Mouse (Mus musculus) gastrocnemius, postnatal 25 days (tissue): ENCODE data around the gene Adam12. TPM values are rescaled to one million over a fixed set of nuclear protein-coding genes. Genes with fewer than 3 reads are reported as not detected.

Experiments used
- DNase-seq: peaks from one replicate; pipeline ENCODE4 v3.0.0; 2022
- total RNA-seq, 2 experiments: library from RNA; stranded (reverse); gene quantifications; 1 replicate in 1 of 2; 2 replicates in 1 of 2; pipeline ENCODE4 v1.2.3; 2021

Adam12 gene
- total RNA-seq, 2 experiments from 2014 or later: 1.9 to 2.8 TPM

DNA sequence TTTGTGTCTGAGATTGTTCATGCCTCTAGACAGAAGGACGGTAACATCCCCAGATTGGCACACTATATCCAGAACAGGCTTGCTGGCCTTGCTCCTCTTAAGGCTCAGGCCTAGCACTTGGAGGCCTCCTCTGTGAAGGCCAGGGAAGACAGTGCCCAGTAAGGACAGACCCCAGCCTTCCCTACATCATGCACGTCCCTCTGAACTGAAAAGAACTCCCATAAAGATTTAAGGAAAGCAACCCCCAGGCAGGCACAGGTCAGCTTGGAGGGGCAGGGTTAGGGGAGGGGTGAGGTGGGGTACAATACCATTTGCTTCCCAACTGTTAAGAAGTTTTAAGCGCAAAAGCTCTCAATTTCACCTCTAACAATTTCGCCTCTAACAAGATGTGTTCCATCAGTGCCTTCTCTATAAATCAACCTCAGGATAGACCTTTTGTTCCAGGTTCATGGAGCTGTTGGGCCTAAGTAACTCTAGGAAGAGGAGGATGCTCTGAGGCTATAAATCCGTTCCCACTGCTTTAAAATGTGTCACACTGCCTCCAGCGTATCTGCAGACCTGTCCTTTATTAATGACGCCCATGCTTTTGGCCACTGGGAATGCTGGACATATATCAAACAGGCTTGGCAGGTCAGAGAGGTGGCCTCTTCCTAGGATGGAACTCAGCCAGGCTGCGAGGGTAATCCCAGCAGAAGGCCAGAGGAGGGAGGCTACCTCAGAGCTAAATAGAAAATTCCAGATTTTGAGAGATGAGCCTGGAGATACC is 150.5 kb downstream of the Adam12 start:
- no peak for DNase-seq

DNA sequence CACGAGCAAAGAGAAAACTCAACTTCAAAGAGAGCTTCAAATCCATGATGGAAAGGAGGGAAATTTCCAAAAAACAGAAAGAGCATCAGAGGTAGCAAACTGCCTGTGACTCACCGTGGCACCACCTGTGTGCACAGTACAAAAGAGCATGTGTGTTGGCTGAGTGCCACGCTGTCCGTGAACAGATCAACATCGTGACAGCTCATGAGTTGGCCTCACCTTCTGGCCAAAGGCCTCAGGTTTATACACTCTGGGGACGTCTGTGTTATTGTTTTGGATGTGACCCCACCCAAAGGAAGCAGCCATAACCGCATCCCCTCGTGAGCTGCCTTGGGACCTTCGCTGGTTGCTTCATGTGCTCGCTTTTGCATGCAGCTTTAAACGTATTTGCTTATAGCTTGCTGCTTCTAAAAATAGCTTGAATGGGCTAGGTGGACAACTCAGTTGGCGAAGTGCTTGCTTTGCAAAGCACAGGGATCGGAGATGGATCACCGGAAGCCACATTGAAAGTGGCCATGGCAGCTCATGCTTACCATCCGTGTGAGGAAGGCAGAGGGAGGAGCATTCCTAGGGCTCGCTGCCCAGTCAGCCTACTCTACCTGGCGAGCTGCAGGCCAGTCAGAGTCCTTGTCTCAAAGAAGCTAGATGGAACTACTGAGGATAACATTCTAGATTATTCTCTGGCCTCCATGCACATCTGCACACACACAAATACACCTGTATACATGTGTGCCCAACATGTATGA is 151.8 kb downstream of the Adam12 start:
- no peak for DNase-seq

DNA sequence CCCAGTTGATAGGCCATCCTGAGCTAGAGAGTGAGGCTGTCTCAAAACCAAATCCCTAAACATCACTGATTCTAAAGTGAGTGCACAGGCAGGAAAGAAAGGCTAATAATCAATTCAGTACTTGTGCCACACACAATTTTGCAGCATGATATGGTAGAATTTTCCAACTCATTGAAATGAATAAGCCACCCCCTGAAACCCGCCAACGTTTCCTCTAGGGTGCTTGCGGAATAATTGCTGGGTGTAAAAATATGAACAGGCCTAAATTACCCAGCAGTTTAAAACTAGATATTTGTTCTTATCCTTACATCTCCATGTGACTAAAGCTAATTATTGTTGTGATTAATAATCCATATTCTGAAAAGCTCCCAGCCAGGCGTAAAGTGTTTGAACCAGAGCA is 154.3 kb downstream of the Adam12 start:
- no peak for DNase-seq

DNA sequence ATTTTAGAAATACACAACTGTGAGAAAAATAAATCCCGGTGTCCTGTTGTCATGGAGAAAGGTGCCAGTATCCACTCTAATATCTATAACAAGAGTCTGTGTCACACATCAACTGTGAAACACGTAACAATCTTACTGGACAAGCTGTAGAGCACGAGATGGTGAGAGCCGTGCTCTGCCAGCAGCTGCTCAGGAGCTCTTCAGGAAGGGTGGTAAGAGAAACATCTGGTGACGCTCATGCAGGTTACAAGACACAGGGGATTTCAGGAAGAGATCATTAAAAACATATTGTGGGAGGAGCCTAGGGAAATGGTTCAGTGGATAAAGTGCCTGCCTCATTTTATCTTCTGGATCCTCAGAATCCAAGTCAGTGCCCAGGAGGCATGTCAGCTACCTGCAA is 158.9 kb downstream of the Adam12 start:
- DNase-seq: no peak

DNA sequence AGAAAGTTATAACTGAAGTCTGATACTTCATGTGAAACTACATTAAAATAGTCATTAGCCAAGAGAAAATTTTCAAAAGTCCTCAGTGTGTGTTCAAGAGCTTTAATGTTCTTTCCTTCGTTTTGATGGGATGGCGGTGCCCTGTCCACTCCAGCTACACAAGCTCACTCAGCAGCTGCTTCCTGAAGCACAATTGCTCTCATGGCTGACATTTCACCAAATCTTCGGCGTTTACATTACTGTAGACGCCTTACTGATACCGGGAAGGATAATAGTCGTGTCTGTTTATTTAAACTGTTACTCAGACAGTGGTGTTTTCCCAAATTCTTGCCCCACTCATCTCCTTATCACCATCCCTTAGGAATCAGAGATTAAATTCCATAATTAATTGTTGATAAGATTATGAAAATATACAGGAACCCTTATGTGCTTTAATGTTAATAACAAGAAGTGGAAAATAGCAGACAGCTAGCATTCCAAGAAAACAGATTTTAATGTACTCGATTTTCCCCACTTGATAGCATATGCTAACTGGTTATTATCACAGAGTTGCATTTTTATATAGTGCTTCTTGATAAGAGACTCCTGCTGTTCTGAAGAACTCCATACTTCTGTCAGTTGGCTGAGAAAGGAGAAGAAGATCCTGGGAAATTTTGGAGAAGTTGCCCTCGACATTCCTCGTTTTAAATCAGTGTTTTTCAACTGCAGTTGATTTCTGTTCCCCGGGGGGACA is 160.6 kb downstream of the Adam12 start:
- no peak for DNase-seq

DNA sequence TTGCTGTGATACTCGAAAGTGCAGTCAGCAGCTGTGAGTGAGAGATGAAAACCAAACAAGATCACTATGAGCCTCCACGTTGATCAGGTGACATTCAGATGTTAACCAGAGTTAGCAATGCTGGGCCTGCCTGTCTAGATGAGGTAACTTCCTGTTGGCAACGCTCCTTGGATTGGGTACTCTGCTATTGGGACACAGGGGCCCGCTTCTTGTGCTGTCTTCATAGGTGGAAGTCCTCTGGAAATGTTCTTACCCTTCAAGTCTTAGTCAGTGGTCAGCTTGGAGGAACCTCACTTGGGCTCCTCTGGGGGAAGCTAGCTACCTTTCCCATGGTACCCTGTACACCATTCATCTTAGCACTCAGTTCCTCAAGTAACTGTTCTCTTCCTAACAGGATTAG is 169.3 kb downstream of the Adam12 start:
- no peak for DNase-seq

DNA sequence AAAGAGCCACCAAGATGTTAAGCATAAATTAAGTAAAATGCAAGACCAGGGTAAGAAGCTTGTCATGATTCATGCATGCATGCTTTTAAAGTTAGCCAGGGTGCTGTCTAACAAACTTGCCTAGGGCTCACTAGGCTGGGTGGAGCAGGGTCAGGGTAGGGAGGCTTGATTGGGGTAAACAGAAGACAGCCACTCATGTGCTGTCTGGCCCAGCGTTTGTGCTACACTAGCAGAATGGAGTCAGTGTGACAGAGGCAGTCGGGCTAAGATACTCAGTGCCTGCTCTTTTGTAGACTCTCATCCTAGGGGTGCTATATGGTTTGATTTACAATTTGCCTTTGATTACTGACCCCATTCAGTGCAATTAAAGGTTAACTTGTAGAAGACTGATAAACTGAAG is 179.5 kb downstream of the Adam12 start:
- no peak for DNase-seq

DNA sequence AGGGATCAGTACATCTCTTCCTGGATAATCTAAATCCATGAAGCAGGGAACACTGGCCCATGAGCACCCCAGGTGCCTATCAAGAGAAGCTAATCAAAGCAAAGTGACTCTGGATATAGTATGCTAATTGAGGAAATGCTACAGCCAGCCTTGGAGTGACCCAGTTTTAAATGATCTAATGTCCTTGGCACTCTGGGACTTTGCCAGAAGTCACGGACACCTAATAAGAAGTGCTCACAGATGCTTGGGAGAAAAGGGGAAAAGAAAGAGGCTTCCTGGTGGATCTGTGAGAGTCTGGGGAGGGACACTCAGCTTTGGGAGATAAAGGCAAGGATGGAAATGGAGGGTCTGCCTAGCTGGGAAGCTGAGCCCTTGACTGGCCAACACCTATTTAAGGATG is 181.6 kb downstream of the Adam12 start:
- DNase-seq: no peak

DNA sequence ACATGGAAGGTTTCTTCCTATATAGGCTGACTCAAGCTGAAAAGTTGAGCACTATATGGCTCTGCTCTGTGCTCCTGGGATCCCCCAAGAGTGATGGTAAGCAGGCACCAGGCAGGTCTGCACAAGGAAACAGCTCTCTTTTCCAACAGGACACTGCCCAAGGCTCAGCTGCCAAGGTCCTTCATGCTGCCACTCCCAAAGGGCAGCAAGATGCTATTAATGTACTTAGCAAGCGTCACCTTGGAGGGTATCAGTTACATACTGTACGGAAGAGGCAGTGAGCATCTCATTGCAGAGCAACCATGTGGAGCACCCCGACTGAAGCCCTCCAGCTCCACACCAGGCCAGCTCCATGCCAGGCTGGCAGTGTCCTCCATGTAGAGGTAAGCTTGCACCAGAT is 185.6 kb downstream of the Adam12 start:
- no peak for DNase-seq

DNA sequence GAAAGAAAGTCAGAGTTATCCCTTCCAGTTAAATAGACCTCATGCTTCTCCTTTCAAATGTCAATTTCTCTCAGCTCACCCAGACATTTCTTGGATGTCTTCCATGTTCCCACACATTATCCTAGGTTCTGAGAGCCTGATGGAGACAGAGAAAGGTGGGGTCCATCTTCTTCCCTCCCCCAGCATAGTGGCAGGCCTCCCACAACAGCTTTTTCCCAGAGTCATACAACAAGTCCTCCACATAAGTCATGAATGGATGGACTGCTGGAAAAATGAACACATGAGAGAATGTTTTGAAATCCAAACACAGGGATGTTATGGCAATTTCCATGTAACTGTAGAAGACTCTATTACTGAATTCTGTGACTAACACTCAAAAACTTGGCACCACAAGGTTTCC is 188.4 kb downstream of the Adam12 start:
- DNase-seq: no peak

DNA sequence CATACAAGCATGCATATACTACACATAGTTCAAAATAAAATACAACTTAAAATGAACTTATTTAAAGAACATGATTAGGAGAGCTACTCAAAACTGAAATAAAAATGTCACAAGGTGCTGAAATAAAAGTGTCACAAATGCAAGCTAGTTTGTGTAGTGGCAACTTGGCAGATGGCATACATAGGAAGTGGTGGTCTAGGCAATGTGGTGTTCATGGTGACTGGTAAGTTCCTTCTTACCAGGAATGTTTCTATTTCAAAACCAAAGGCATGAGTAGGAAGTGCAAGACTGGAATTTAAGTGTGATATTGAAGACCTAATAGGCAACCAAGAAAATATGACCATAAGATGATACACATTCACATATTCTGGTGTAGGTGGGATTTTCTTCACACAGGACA is 189.3 kb downstream of the Adam12 start:
- no peak for DNase-seq

DNA sequence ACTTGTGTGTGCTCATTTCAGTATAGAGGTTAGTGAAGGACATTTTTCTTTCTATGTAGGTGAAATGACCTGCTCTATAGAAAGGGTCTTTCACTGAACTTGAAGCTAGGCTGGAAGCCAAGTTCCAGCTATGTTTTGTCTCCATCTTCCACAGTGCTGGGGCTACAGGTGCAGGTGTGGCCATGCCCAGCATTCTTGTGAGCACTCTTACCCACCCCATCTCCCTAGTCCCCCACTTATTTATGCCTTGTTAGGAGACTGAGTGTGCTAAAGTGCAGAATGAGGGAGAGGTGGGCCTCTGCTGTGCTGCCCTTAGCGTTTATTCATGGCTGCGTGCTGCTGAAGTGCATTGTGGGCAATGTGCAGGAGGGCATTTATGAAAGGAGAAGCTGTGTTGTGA is 198.0 kb downstream of the Adam12 start:
- DNase-seq: no peak

DNA sequence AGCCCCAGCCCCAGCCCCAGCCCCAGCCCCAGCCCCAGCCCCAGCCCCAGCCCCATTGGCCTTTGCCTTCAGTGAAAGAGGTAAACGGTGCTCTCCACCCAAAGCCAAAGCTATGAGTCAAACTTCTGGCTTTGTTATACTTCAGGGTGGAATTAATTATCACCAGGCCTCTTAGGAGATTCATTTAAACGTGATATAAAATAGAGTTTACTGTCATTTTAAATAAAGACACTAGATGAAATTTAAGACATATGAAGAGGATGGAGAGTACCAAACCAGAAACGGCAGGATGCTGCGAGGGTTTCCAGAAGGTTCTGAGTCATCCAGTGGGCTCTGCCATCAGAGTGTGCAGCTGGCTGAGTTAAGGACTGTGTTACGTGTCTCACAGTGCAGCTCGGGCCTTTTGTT is 199.0 kb downstream of the Adam12 start:
- DNase-seq: no peak

DNA sequence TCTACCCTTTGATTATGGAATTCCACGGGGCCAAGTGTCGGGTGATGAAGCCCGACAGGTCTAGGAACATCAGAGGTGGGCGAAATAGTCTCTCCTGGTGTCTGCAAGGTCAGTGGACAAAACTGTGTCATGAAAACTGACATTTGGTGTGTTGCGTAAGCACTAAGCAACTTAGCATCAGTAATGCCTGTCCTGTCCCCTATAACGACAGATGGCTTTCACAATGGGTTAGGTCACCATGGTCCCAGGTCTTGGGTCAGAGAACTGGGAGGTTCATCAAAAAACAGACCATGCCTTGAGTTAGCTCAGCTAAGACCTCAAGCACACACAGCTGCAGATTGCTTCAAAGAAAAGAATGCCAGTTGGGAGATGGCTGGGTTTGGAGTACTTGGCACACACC is 200.2 kb downstream of the Adam12 start:
- no peak for DNase-seq

DNA sequence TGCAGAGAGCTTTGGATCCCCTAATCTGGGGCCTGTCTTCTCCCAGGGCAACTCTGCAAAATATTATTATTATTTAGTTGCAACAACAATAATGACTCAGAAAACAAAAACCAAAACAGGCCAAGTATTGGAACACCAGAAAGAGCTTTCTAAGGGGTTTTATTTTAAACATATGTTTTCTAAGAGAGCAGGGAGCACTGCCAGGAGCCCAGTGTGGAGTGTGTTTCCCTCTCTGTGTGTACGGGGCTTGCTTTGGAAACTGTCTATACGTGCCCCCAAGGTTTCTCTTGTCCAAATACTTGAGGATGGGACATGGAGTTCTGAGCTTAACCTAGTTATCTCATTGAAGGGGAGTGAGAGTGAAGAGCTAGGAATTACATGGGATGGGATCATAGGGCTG is 200.7 kb downstream of the Adam12 start:
- DNase-seq: no peak

DNA sequence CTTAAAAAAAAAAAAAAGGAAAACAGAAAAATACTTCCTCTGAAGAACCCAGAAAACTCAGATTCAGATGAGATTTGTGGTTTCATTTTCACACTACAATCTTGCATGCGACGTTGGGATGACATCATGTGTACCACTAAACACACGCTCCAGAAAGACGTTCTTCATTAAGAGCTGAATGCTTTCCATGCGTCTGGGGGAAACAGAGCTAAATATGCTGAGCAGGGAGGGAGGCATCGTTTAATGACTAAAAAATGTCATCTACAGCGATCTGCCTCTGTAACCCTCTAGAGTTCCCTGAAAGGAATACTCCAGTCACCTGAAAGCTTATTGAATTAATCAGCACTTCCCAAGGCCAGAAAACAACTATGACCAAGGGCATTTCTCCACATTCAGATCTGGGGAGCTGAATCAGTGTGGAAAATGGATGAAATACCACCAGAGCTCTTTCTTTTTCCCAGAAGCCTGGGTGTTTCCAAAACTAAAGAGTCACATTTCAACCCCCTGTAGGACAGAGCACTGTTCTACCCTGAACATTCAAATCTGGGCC is 203.6 kb downstream of the Adam12 start:
- no peak for DNase-seq

DNA sequence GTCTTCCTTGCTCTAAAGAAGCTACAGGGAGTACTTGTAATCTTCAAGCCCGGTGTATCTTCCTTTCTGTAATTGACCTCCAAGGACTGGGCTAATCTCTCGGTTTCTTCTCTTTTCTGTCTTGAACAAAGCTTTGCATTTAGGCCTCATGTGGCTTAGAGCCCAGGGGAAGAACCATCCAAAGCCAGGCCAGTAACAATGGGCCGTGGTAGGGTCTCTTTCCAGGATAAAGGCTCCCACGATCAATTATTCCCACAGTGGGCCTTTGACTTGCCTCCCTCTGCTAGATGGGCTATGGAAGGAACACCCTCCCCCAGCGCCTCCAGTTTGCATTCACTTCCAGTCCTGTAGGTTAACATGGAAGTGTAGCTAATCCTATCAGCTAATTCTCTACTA is 204.9 kb downstream of the Adam12 start:
- no peak for DNase-seq

DNA sequence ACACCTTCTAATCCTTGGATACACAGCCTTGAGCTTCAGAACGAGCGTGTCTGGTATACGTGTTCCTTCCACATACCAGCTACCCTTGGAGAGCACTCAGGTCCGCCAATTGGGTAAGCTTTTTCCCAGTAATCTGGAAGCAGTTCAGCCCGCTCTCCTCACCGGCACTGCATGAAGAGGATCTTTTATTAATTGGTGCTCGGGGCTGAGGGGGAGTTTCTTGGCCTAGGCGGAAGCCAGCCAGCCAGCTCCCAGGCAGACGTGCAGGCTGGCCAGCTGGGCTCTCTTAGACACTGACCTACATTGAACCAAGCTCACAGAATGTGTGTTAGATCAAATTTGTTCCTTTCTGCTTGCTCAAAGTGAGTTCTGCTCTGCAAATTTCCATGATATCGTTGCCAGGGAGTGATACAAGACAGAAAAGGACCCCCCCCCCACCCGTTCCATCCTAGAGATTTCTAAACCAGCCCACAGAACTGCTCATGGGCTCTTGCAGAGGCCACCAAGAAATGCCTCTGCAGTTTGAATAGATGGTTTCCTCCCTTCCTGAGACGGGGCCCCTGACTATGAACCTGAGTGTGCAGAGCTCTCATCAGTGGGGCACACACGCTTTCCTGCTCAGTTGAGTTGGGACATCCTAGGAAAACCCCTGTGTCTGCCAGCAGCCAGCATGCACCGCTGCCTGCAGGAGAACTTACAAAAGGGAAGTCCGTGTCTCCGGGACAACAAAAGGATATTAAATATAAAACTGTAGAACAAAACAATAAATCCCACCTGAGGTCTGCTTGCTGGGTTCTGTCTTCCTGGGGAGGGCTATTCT is 205.5 kb downstream of the Adam12 start:
- DNase-seq: peak; percentile 71

DNA sequence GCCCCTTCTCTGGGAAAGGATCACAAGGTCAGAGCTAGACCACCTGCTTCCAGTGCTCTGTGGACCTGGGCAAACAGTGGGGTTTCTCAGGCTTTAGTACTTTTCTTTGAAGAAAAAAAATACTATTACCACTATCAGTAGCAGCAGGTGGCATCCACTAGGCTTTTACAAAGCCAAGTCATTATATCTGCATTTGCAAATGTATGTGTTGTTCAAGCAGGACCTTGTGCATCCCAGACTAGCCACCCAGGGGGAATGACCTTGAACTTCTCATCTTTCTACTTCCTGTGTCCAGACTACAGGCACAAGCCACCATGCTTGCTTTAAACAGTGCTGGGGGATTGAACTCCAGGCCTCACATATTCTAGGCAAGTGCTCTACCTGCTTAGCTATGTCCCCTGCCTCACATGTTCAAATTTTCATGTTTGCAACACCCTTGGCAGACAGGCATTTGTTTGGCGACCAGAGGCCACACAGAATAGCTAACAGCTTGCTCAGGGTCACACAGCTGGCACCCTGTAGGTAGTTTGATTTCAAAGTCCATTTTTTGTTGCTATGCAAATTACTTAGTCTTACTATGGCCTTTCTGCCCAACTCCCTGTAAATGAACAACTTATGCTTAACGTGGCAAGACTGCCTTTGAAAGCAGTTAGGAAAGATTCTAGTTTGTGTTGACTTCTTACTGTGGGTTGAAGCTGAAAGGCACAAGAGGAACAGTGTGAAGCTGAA is 209.6 kb downstream of the Adam12 start:
- no peak for DNase-seq

DNA sequence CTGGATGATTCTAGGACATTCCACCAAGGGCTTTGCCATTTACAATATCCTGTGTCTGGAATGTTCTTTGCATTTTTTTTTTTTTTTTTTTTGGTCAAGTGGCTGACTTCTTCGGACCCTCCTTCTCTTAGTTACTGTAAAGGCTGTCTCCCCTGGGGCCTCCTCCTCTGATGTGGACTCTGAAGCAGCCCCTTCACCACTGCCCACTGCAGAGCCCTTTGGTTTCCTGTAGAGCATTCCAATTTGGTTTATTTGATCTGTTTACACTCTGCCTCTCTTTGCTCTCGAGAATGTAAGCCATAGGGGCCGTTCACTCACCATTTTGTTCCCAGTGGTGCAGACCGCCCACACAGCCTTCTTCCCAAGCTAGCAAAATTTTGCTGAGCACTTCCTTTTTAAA is 216.7 kb downstream of the Adam12 start:
- DNase-seq: no peak

DNA sequence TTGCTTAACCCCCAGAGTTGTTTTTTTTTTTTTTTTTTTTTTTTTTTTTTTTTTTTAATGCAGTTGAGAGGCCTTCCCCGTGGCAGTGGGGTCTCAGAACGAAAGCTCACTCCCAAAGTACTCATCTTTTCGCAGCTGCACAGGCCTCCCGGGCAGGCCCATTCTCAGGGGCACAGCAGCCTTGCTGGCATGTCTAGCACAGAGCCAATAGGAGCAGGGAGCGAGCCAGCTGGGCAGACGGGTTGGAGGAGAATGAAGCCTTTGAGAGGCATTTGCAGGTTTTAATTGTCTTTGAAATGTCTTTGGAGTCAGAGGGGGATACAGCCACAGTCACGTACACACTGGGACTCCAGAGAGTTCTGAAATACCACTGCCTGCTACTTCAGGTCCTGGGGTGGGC is 217.2 kb downstream of the Adam12 start:
- no peak for DNase-seq
